Mouse (Mus musculus) hindbrain, embryonic 10.5 days (tissue): ENCODE measurements around the gene Pigq. TPM values are rescaled to one million over a fixed set of nuclear protein-coding genes. Genes with fewer than 3 reads are reported as not detected.

Experiments used
- DNase-seq: peaks from one replicate; pipeline ENCODE4 v3.0.0-alpha.2; 2017; ENCODE audit warnings: low spot score
- H3K27ac ChIP-seq: fragments of 300-500 bp; sonication (generic); 2 replicates; pipeline ENCODE4 v1.5.1; 2016; ENCODE audit warnings: mild to moderate bottlenecking, moderate library complexity
- H3K27me3 ChIP-seq: fragments of 300-500 bp; sonication (generic); 2 replicates; pipeline ENCODE4 v1.6.1; 2016; ENCODE audit warnings: mild to moderate bottlenecking; ENCODE audit not compliant: poor library complexity, insufficient read depth, severe bottlenecking
- H3K36me3 ChIP-seq: fragments of 300-500 bp; sonication (generic); 2 replicates; pipeline ENCODE4 v1.6.1; 2016; ENCODE audit warnings: mild to moderate bottlenecking, moderate library complexity
- H3K4me1 ChIP-seq: fragments of 300-500 bp; sonication (generic); replicated peaks from 2 replicates; pipeline ENCODE4 v1.6.1; 2016; ENCODE audit warnings: mild to moderate bottlenecking
- H3K4me3 ChIP-seq: fragments of 300-500 bp; sonication (generic); 2 replicates; pipeline ENCODE4 v1.5.1; 2016; ENCODE audit warnings: mild to moderate bottlenecking, moderate library complexity
- H3K9me3 ChIP-seq: fragments of 300-500 bp; sonication (generic); 2 replicates; pipeline ENCODE4 v1.6.1; 2016; ENCODE audit warnings: mild to moderate bottlenecking, moderate library complexity
- WGBS: fragments of 180-500 bp; shearing (Covaris S2); methylation state at CpG from one replicate; pipeline ENCODE4 v1.1.7; 2016; 5-methylcytosine and 5-hydroxymethylcytosine counted together
- polyA plus RNA-seq: library from polyadenylated mRNA; unstranded; fragments of >200 nt; fragmentation: Nextera tagmentation; extraction: Ambion mirVana; gene quantifications from 2 replicates; pipeline ENCODE4 v1.2.1, GENCODE M21; 2016

The Pigq gene
- polyA plus RNA-seq, 1 experiment from 2014 or later, result 65.4 TPM

DNA sequence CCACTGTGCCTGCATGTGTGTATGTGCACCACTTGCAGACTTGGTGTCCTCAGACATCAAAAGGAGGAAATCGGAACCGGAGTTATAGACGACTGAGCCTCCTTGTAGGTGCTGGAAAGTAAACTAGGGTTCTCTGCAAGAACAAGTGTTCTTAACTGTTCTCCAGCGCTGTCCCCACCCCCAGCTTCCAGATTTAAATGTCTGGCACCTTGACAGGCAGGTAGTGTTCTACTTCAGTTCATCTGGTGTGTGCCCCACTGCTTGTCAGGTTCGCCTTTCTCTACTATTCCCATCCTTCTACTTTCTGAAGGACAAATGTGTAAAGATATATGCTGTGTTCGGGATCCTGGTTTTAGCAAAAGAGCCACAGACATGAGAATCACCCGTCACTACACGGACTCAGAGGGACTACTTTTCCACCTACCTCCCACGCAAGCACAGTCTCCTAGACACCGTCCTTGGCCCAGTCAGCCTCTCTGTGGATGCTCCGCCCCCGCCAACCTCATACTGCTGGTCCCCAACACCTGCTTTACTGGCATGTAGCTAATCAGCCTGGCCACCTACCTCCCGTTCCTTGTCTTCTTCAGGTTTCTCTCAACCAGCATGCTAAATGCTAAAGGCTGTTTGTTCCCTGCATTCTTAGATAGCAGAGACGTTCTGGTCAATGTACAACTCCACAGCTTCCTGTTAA, 31.4 kb downstream of the Pigq start:
- Histone ChIP-seq H3K4me1 (peaks cover 17% of the 10 kb centered on the region), H3K27me3 (no peaks in the 10 kb centered on the region), H3K4me3 (no peak overlapping the region), H3K9me3 (no peaks in the 10 kb centered on the region), H3K36me3 (peaks cover 41% of the 10 kb centered on the region), H3K27ac (no peak overlapping the region)
- WGBS, result 88% methylated on average over 14 of the region's 14 CpGs
- no peak for DNase-seq

DNA sequence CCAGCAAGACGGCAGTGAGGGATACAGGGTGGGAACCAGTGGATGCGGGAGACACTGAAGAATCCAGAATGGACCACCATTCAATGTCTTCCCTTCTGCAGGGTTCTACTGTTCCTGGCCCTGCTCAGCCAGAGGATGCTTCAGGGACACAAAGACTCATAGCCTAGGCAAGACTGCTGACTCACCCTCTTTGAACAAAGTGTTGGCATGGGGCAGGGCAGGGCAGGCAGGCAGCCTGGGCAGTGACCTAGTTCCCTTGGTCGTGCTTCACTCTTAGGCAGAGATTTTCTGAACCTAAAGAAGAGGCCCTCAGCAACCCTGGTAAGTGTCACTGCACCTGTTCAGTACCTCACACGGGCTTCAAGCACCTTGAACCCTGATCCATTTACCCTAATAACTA, 32.9 kb downstream of the Pigq start:
- Histone ChIP-seq H3K4me3 (no peak overlapping the region), H3K9me3 (no peaks in the 10 kb centered on the region), H3K4me1 (0 out of 2 replicates have a peak, but pooled peaks cover 2% of the 10 kb centered on the region), H3K27me3 (no peaks in the 10 kb centered on the region), H3K27ac (no peak overlapping the region), H3K36me3 (peaks cover 36% of the 10 kb centered on the region)
- no peak for DNase-seq
- WGBS, result 91% methylated on average over 4 of the region's 4 CpGs

- DNase-seq, result no peak
- Histone ChIP-seq H3K27ac (no peak overlapping the region), H3K36me3 (peaks cover 27% of the 10 kb centered on the region), H3K9me3 (no peaks in the 10 kb centered on the region), H3K4me1 (0 out of 2 replicates have a peak, but pooled peaks cover 2% of the 10 kb centered on the region), H3K4me3 (no peak overlapping the region), H3K27me3 (no peaks in the 10 kb centered on the region)
- 93% methylated on average over 2 of the region's 2 CpGs for WGBS
Observed at GRCm38 (mm10) chr17:25907640-25908039, 37.1 kb downstream of the Pigq start.

DNA sequence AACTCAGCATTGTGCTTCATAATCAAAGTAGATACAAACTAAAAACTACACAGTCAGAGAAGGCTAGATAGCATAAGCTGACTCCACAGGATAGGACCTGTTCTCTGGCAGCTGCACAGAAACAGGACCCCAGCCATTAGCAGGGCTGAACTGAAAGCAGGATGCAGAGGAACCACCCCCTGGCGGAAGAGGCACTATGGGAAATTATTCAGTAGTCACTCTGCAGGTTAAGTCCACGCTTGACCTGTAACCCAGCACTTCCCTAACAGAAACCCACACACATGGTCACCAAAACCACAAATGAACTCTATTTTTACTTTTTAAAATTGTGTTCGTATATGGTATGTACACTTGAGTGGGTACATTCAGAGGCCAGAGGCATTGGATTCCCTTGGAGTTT, 41.7 kb downstream of the Pigq start:
- Histone ChIP-seq H3K9me3 (no peaks in the 10 kb centered on the region), H3K4me3 (no peak overlapping the region), H3K36me3 (peaks cover 31% of the 10 kb centered on the region), H3K27ac (no peak overlapping the region), H3K27me3 (no peaks in the 10 kb centered on the region), H3K4me1 (no peaks in the 10 kb centered on the region)
- no peak for DNase-seq
- 89% methylated on average over 3 of the region's 3 CpGs for WGBS

DNA sequence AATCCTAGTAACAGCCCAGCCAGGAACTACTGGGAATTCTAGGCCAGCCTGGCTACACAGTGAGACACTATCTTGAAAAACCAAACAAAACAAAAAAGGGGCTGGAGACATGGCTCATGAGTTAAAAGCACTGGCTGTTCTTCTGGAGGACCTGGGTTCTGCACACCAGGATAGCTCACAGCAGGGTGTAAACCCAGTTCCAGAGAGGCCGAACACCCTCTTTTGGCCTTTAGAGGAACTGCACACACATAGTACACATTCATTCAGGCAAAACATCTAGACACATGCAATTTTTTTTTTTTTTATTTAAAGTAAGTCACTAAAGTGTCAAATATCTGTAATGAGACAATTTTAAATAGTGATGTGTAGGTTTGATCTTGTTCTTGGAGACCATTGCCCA, 44.5 kb downstream of the Pigq start:
- H3K27me3 ChIP-seq, result no peaks in the 10 kb centered on the region
- H3K36me3 ChIP-seq, result peaks cover 20% of the 10 kb centered on the region
- no peak overlapping the region for H3K4me3 ChIP-seq
- WGBS, result 91% methylated on average over 1 of the region's 1 CpGs
- DNase-seq, result no peak
- H3K9me3 ChIP-seq, result no peaks in the 10 kb centered on the region
- peaks cover 17% of the 10 kb centered on the region for H3K4me1 ChIP-seq
- no peak overlapping the region for H3K27ac ChIP-seq

- WGBS, result 69% methylated on average over 12 of the region's 12 CpGs
- peak overlapping the region; percentile 63; the same call in 1 of the 2 replicates for H3K27ac ChIP-seq
Observed at GRCm38 (mm10) chr17:25895891-25896290, 48.8 kb downstream of the Pigq start.

GRCm38 (mm10) chr17:25895415-25895814, 49.3 kb downstream of the Pigq start:
- Histone ChIP-seq H3K27me3 (no peaks in the 10 kb centered on the region), H3K27ac (peak overlapping the region; percentile 63; the same call in 1 of the 2 replicates), H3K4me1 (peaks cover 25% of the 10 kb centered on the region), H3K36me3 (peaks cover 14% of the 10 kb centered on the region), H3K4me3 (no peak overlapping the region), H3K9me3 (no peaks in the 10 kb centered on the region)
- DNase-seq, result no peak
- WGBS, result 17% methylated on average over 2 of the region's 2 CpGs

More at GRCm38 (mm10) chr17:25895891-25896290, 48.8 kb downstream of the Pigq start:
- Histone ChIP-seq H3K9me3 (no peaks in the 10 kb centered on the region), H3K36me3 (peaks cover 15% of the 10 kb centered on the region), H3K4me1 (peaks cover 25% of the 10 kb centered on the region), H3K4me3 (no peak overlapping the region), H3K27me3 (no peaks in the 10 kb centered on the region)
- DNase-seq, result no peak

GRCm38 (mm10) chr17:25893975-25894617, 50.6 kb downstream of the Pigq start:
- peak; percentile 71 for DNase-seq
- WGBS, result 24% methylated on average over 2 of the region's 2 CpGs
- peak overlapping the region; percentile 77 for H3K27ac ChIP-seq
- H3K9me3 ChIP-seq, result no peaks in the 10 kb centered on the region
- peaks cover 20% of the 10 kb centered on the region for H3K36me3 ChIP-seq
- no peak overlapping the region for H3K4me3 ChIP-seq
- H3K27me3 ChIP-seq, result no peaks in the 10 kb centered on the region
- H3K4me1 ChIP-seq, result peaks cover 25% of the 10 kb centered on the region

DNA sequence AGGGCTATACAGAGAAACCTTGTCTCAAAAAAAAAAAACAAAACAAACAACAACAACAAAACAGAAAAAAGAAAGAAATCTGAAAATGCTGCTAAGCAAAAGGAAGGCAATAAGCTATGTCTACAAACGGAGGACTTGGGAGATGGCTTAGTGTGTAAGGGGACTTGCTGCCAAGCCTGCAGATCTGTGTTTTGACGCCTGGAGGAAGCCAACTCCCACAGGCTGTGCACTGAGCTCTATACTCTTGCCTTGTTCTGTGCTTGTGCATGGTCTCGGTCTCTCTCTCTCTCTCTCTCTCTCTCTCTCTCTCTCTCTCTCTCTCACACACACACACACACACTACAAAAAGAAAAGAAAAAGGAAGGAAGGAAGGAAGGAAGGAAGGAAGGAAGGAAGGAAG, 55.9 kb downstream of the Pigq start:
- no peaks in the 10 kb centered on the region for H3K27me3 ChIP-seq
- no peak for DNase-seq
- H3K36me3 ChIP-seq, result peaks cover 60% of the 10 kb centered on the region
- H3K27ac ChIP-seq, result no peak overlapping the region
- H3K4me3 ChIP-seq, result no peak overlapping the region
- WGBS, result 94% methylated on average over 3 of the region's 3 CpGs
- peaks cover 21% of the 10 kb centered on the region for H3K4me1 ChIP-seq
- H3K9me3 ChIP-seq, result no peaks in the 10 kb centered on the region

- Histone ChIP-seq H3K27ac (no peak overlapping the region), H3K36me3 (peaks cover 74% of the 10 kb centered on the region), H3K4me1 (peaks cover 34% of the 10 kb centered on the region), H3K4me3 (no peak overlapping the region), H3K27me3 (no peaks in the 10 kb centered on the region; the same call in 1 of the 2 replicates), H3K9me3 (no peaks in the 10 kb centered on the region)
- no peak for DNase-seq
- WGBS, result 92% methylated on average over 10 of the region's 10 CpGs
Observed at GRCm38 (mm10) chr17:25887467-25887866, 57.3 kb downstream of the Pigq start.

- H3K4me1 ChIP-seq, result peaks cover 40% of the 10 kb centered on the region
- peaks cover 77% of the 10 kb centered on the region for H3K36me3 ChIP-seq
- no peak for DNase-seq
- no peaks in the 10 kb centered on the region; the same call in 1 of the 2 replicates for H3K27me3 ChIP-seq
- H3K27ac ChIP-seq, result no peak overlapping the region
- H3K4me3 ChIP-seq, result no peak overlapping the region
- no peaks in the 10 kb centered on the region for H3K9me3 ChIP-seq
Observed at GRCm38 (mm10) chr17:25886806-25887205, 57.9 kb downstream of the Pigq start.

- Histone ChIP-seq H3K36me3 (peaks cover 72% of the 10 kb centered on the region), H3K27me3 (no peaks in the 10 kb centered on the region; the same call in 1 of the 2 replicates), H3K27ac (no peak overlapping the region), H3K4me1 (peaks cover 52% of the 10 kb centered on the region), H3K4me3 (no peak overlapping the region), H3K9me3 (no peaks in the 10 kb centered on the region)
- DNase-seq, result no peak
- WGBS, result 60% methylated on average over 4 of the region's 4 CpGs
Observed at GRCm38 (mm10) chr17:25885636-25886035, 59.1 kb downstream of the Pigq start.

- WGBS, result 85% methylated on average over 3 of the region's 3 CpGs
- no peak for DNase-seq
- Histone ChIP-seq H3K27ac (peak overlapping the region; percentile 93), H3K9me3 (no peaks in the 10 kb centered on the region), H3K4me1 (peaks cover 70% of the 10 kb centered on the region), H3K36me3 (peaks cover 65% of the 10 kb centered on the region), H3K27me3 (no peaks in the 10 kb centered on the region; the same call in 1 of the 2 replicates), H3K4me3 (no peak overlapping the region)
Observed at GRCm38 (mm10) chr17:25883824-25884223, 60.9 kb downstream of the Pigq start.
